Mouse (Mus musculus): ENCODE measurements at regions not wholly inside any gene's neighbourhood (a gene's known extent, or its start where the extent isn't known, plus 50 kb on each side); places are given as distances from the start of the nearest gene placed in this dataset.
"Not testable (repeated sequence)": the region's sequence is repeated elsewhere in the genome, so short reads cannot be mapped to it uniquely, and the experiment has no call there.

- no peak for DNase-seq (ENCODE audit: low read depth)
These were observed 740.9 kb downstream of the Abca13 start for GRCm38 (mm10) chr11:9932360-9933265.

GRCm38 (mm10) chr11:9962696-9963202 is 771.0 kb downstream of the Abca13 start:
- no peak for DNase-seq (ENCODE audit: low read depth)

- DNase-seq (ENCODE audit: low read depth) = no peak
These were observed 791.2 kb downstream of the Abca13 start for GRCm38 (mm10) chr11:9982974-9983373.

- DNase-seq (ENCODE audit: low read depth) = no peak
These were observed 802.9 kb downstream of the Abca13 start for GRCm38 (mm10) chr11:9994601-9995166.

GRCm38 (mm10) chr11:9995356-9995755 is 803.6 kb downstream of the Abca13 start:
- no peak for DNase-seq (ENCODE audit: low read depth)

GRCm38 (mm10) chr11:9997532-9998138 is 805.9 kb downstream of the Abca13 start:
- DNase-seq (ENCODE audit: low read depth) = no peak

GRCm38 (mm10) chr11:10002170-10002569 is 810.4 kb downstream of the Abca13 start:
- DNase-seq (ENCODE audit: low read depth) = no peak

- DNase-seq (ENCODE audit: low read depth) = no peak
These were observed 815.1 kb downstream of the Abca13 start for GRCm38 (mm10) chr11:10006881-10007280.

- DNase-seq (ENCODE audit: low read depth) = no peak
These were observed 854.9 kb downstream of the Abca13 start for GRCm38 (mm10) chr11:10046593-10046992.

- DNase-seq (ENCODE audit: low read depth) = no peak
These were observed 860.0 kb downstream of the Abca13 start for GRCm38 (mm10) chr11:10051584-10052210.

GRCm38 (mm10) chr11:10071881-10072280 is 880.1 kb downstream of the Abca13 start:
- DNase-seq (ENCODE audit: low read depth) = no peak

- DNase-seq (ENCODE audit: low read depth) = no peak
These were observed 896.2 kb downstream of the Abca13 start for GRCm38 (mm10) chr11:10087939-10088338.

GRCm38 (mm10) chr11:10102314-10102713 is 910.6 kb downstream of the Abca13 start:
- not testable (repeated sequence) for DNase-seq (ENCODE audit: low read depth)

- peak; percentile 56 for DNase-seq (ENCODE audit: low read depth)
These were observed 913.3 kb downstream of the Abca13 start for GRCm38 (mm10) chr11:10105077-10105476.

GRCm38 (mm10) chr11:10142161-10142560 is 950.4 kb downstream of the Abca13 start:
- DNase-seq (ENCODE audit: low read depth) = no peak

- peak; percentile 79 for DNase-seq (ENCODE audit: low read depth)
These were observed 957.4 kb downstream of the Abca13 start for GRCm38 (mm10) chr11:10149160-10149559.

- no peak for DNase-seq (ENCODE audit: low read depth)
These were observed 960.2 kb upstream of the Vwc2 start for GRCm38 (mm10) chr11:10153836-10154235.

- DNase-seq (ENCODE audit: low read depth) = peak; percentile 9
These were observed 920.3 kb upstream of the Vwc2 start for GRCm38 (mm10) chr11:10193738-10194137.

- peak; percentile 81 for DNase-seq (ENCODE audit: low read depth)
These were observed 919.2 kb upstream of the Vwc2 start for GRCm38 (mm10) chr11:10194774-10195173.

GRCm38 (mm10) chr11:10201021-10201420 is 913.0 kb upstream of the Vwc2 start:
- DNase-seq (ENCODE audit: low read depth) = no peak

- DNase-seq (ENCODE audit: low read depth) = peak; percentile 39
These were observed 908.8 kb upstream of the Vwc2 start for GRCm38 (mm10) chr11:10205257-10205656.

All from 416B (cell line).